Mouse (Mus musculus): ENCODE data around the gene Tmem189. TPM values are rescaled to one million over a fixed set of nuclear protein-coding genes. Genes with fewer than 3 reads are reported as not detected.

The Tmem189 gene
- total and polyA plus RNA-seq, 2 experiments, result 4.8 to 19.6 TPM

DNA sequence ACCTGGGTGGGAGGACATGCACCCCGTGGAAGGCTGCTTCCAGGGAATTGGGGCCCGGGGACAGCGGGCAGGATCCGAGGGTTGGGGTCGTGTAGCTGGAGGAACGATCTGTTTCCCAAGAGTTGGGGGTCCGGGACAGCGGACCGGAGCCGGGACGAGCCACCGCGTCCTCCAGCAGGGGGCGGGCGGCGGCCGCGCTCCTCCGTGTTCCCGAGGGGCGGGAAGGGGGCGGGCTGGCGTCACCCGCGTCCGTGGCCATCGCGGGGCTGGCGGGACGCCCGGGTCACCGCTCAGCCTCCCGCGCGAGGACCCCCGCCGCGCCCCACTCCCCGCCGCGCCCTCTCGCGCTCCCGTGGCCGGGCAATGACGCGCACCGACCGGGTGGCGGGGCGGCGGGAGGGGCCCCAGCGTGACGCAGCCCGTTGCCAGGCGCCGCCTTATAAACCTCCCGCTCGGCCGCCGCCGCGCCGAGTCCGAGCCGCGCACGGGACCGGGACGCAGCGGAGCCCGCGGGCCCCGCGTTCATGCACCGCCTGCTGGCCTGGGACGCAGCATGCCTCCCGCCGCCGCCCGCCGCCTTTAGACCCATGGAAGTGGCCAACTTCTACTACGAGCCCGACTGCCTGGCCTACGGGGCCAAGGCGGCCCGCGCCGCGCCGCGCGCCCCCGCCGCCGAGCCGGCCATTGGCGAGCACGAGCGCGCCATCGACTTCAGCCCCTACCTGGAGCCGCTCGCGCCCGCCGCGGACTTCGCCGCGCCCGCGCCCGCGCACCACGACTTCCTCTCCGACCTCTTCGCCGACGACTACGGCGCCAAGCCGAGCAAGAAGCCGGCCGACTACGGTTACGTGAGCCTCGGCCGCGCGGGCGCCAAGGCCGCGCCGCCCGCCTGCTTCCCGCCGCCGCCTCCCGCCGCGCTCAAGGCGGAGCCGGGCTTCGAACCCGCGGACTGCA, 847 bp downstream of the Tmem189 start, which contains the start of gene Cebpb:
Cebpb (plus strand) TSS at position 418 of the 954 bp plus-strand sequence.
- under 1% methylated on average over 145 of the region's 147 CpGs for WGBS
- TF ChIP-seq CTCF (IDR thresholded peaks at IDR 0.05; ENCODE audit: low read depth, low read length), result peak; percentile 70
- TF ChIP-seq POLR2A (IDR thresholded peaks at IDR 0.05; ENCODE audit: extremely low read depth, insufficient read depth, low read length), result peak; percentile 99
- H3K79me2 ChIP-seq (ENCODE audit: control insufficient read depth, insufficient read depth, low read length), result peaks cover 13% of the 10 kb centered on the region
- peak within 1 kb of the TSS; percentile 94 for H3K27ac ChIP-seq (replicated peaks; ENCODE audit: insufficient read depth, low read depth, low read length)
- DNase-seq (ENCODE audit: extremely low read depth, low read depth, low spot score), result peak; percentile 55
- H3K4me3 ChIP-seq (ENCODE audit: insufficient read depth, low read depth, low read length), result peak within 1 kb of the TSS; percentile 61
- peak within 1 kb of the TSS; percentile 92 for H3K9ac ChIP-seq (ENCODE audit: low read depth, low read length)
- H3K4me1 ChIP-seq (ENCODE audit: control insufficient read depth, insufficient read depth, low read length), result peaks cover 4% of the 10 kb centered on the region; the same call in 1 of the 2 replicates
- no peaks in the 10 kb centered on the region for H3K27me3 ChIP-seq (ENCODE audit: control insufficient read depth, insufficient read depth, low read length)
- H3K36me3 ChIP-seq (ENCODE audit: control insufficient read depth, insufficient read depth, low read length), result peaks cover 2% of the 10 kb centered on the region; the same call in 1 of the 2 replicates

DNA sequence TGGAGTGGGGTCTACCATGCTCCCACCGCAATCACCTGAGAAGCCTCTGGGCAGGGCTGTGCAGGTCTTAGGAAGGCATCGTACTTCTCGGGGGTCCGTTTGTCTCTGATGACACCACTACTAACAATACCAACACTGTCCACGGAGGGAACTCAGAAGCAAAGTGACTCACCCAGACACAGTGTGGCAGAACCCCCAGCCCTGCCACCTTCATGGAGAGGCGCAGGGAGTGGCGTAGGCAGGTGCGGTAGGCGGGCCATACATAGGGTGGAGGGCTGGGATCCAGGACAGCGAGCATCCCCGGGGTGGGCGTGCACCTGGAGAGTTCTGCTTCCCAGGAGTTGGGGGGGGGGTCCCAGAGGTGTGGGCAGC, 1.5 kb downstream of the Tmem189 start:
- peak overlapping the region; percentile 94 for H3K27ac ChIP-seq (replicated peaks; ENCODE audit: insufficient read depth, low read depth, low read length)
- H3K27me3 ChIP-seq (ENCODE audit: control insufficient read depth, insufficient read depth, low read length), result no peaks in the 10 kb centered on the region
- WGBS, result 15% methylated on average over 12 of the region's 12 CpGs
- DNase-seq (ENCODE audit: extremely low read depth, low read depth, low spot score), result peak; percentile 77
- peak overlapping the region; percentile 61 for H3K4me3 ChIP-seq (ENCODE audit: insufficient read depth, low read depth, low read length)
- H3K36me3 ChIP-seq (ENCODE audit: control insufficient read depth, insufficient read depth, low read length), result peaks cover 2% of the 10 kb centered on the region; the same call in 1 of the 2 replicates
- H3K4me1 ChIP-seq (ENCODE audit: control insufficient read depth, insufficient read depth, low read length), result peaks cover 4% of the 10 kb centered on the region; the same call in 1 of the 2 replicates
- peaks cover 13% of the 10 kb centered on the region for H3K79me2 ChIP-seq (ENCODE audit: control insufficient read depth, insufficient read depth, low read length)
- TF ChIP-seq POLR2A (IDR thresholded peaks at IDR 0.05; ENCODE audit: extremely low read depth, insufficient read depth, low read length), result peak; percentile 48; the same call in 1 of the 2 replicates
- no peak for TF ChIP-seq CTCF (IDR thresholded peaks at IDR 0.05; ENCODE audit: low read depth, low read length)
- H3K9ac ChIP-seq (ENCODE audit: low read depth, low read length), result peak overlapping the region; percentile 92

DNA sequence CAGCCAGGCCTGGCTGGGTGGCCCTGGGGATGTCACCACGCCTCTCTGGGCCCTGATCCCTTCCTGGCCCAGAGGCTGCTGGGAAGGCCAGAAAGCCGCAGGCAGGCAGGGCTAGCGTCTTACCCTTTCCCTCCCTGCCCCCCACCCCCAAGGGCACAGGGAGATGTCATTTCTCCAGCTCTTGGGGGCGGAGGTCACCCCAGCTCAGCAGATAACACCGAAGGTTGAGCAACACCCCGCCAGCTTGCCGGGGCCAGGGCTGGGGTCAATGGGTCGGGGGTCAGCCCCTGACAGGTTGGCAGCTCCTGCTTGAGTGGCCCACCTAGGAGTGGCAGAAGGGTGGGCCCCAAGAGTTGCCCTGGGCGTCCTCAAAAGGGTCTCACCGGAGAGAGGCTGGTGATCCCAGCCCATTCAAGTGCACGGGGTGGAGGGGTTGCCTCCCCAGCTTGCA, 1.9 kb downstream of the Tmem189 start:
- 22% methylated on average over 11 of the region's 11 CpGs for WGBS
- Histone ChIP-seq H3K36me3 (ENCODE audit: control insufficient read depth, insufficient read depth, low read length) (peaks cover 2% of the 10 kb centered on the region; the same call in 1 of the 2 replicates), H3K79me2 (ENCODE audit: control insufficient read depth, insufficient read depth, low read length) (peaks cover 13% of the 10 kb centered on the region), H3K27ac (replicated peaks; ENCODE audit: insufficient read depth, low read depth, low read length) (peak overlapping the region; percentile 94), H3K4me1 (ENCODE audit: control insufficient read depth, insufficient read depth, low read length) (peaks cover 4% of the 10 kb centered on the region; the same call in 1 of the 2 replicates), H3K27me3 (ENCODE audit: control insufficient read depth, insufficient read depth, low read length) (no peaks in the 10 kb centered on the region), H3K4me3 (ENCODE audit: insufficient read depth, low read depth, low read length) (peak overlapping the region; percentile 61), H3K9ac (ENCODE audit: low read depth, low read length) (peak overlapping the region; percentile 92)
- TF ChIP-seq CTCF (IDR thresholded peaks at IDR 0.05; ENCODE audit: low read depth, low read length), result 0 out of 2 replicates have a peak, but pooled peaks have one; percentile 2
- TF ChIP-seq POLR2A (IDR thresholded peaks at IDR 0.05; ENCODE audit: extremely low read depth, insufficient read depth, low read length), result no peak
- peak; percentile 93 for DNase-seq (ENCODE audit: extremely low read depth, low read depth, low spot score)

DNA sequence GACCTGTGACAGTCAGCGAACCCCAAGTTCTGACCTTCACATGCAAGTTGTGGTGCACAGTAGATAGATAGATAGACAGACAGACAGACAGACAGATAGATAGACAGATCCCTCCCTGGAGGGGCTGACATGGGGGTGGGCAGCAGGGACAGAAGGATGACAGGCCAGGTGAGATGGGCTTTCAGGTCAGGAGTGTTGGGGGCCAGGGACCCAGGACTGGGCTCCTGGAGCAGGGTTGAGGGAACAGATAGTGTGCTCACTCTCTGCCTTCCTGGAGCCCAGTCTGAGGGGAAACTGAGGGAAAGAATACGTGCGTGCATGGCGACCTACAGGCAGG, 2.4 kb downstream of the Tmem189 start:
- Histone ChIP-seq H3K27ac (replicated peaks; ENCODE audit: insufficient read depth, low read depth, low read length) (peak overlapping the region; percentile 83), H3K9ac (ENCODE audit: low read depth, low read length) (peak overlapping the region; percentile 61), H3K36me3 (ENCODE audit: control insufficient read depth, insufficient read depth, low read length) (peaks cover 2% of the 10 kb centered on the region; the same call in 1 of the 2 replicates), H3K27me3 (ENCODE audit: control insufficient read depth, insufficient read depth, low read length) (no peaks in the 10 kb centered on the region), H3K4me1 (ENCODE audit: control insufficient read depth, insufficient read depth, low read length) (peaks cover 4% of the 10 kb centered on the region; the same call in 1 of the 2 replicates), H3K79me2 (ENCODE audit: control insufficient read depth, insufficient read depth, low read length) (peaks cover 13% of the 10 kb centered on the region), H3K4me3 (ENCODE audit: insufficient read depth, low read depth, low read length) (peak overlapping the region; percentile 12)
- no peak for DNase-seq (ENCODE audit: extremely low read depth, low read depth, low spot score)
- TF ChIP-seq CTCF (IDR thresholded peaks at IDR 0.05; ENCODE audit: low read depth, low read length), result no peak
- no peak for TF ChIP-seq POLR2A (IDR thresholded peaks at IDR 0.05; ENCODE audit: extremely low read depth, insufficient read depth, low read length)
- 46% methylated on average over 4 of the region's 4 CpGs for WGBS

DNA sequence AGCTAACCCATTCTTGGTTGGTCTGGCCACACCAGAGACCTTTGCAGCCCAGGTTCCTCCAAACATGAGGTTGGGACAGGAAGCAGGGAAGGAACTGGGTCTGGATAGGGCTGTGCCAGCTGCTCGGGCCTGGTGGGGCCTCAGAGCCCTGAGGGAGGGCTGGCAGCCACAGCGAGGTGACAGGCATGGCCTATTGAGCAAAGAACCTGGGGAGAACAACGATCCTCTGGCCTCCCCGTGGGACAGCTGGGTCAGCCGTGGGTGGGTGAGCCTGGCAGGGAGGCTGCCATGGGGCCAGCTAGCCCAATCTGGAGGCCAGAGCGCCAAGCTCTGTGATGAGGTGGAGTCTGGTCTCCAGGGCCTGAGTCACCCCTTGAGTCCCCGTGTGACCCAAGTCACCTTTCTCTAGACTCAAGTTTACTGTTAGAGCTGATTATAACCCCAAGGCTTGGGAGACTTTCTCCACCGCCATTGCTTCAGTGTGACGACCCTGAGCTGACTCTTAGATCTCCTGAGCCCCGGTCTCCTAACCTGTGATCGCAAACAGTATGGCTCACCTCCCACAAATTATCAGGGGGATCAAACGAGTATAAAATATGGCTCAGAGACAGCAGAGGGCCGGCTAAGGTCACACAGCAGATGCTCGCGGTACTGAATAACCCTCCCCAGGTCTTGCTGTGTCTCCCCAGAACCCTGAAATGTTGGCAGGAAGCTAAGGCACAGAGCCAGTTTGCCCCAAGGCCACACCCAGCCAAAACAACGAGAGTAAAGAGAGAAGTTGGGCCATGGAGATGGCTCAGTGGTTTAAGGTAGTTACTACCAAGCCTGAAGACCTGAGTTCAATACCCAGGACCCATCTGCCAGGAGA, 3.0 kb downstream of the Tmem189 start:
- H3K27me3 ChIP-seq (ENCODE audit: control insufficient read depth, insufficient read depth, low read length), result no peaks in the 10 kb centered on the region
- H3K79me2 ChIP-seq (ENCODE audit: control insufficient read depth, insufficient read depth, low read length), result peaks cover 13% of the 10 kb centered on the region
- WGBS, result 36% methylated on average over 16 of the region's 16 CpGs
- H3K27ac ChIP-seq (replicated peaks; ENCODE audit: insufficient read depth, low read depth, low read length), result peak overlapping the region; percentile 83
- H3K36me3 ChIP-seq (ENCODE audit: control insufficient read depth, insufficient read depth, low read length), result peaks cover 2% of the 10 kb centered on the region; the same call in 1 of the 2 replicates
- H3K9ac ChIP-seq (ENCODE audit: low read depth, low read length), result peak overlapping the region; percentile 61
- H3K4me3 ChIP-seq (ENCODE audit: insufficient read depth, low read depth, low read length), result no peak overlapping the region
- H3K4me1 ChIP-seq (ENCODE audit: control insufficient read depth, insufficient read depth, low read length), result peaks cover 4% of the 10 kb centered on the region; the same call in 1 of the 2 replicates
- DNase-seq (ENCODE audit: extremely low read depth, low read depth, low spot score), result peak; percentile 78
- TF ChIP-seq CTCF (IDR thresholded peaks at IDR 0.05; ENCODE audit: low read depth, low read length) (no peak), POLR2A (IDR thresholded peaks at IDR 0.05; ENCODE audit: extremely low read depth, insufficient read depth, low read length) (no peak)

Measured in liver, adult 2 months (tissue).